Mouse (Mus musculus): Measurements from ENCODE around the gene Siae.

Siae gene

GRCm38 (mm10) chr9:37545166-37545610, 10.3 kb upstream of the Siae start:
- TF ChIP-seq POU5F1 (IDR thresholded peaks at IDR 0.05; ENCODE audit: borderline replicate concordance, low read length) = no peak
- no peak for TF ChIP-seq CTCF (conservative IDR thresholded peaks at IDR 0.05; ENCODE audit: low read length)
- no peak for TF ChIP-seq NANOG (IDR thresholded peaks at IDR 0.05; ENCODE audit: borderline replicate concordance, low read length)
- Histone ChIP-seq H3K4me3 (replicated peaks; ENCODE audit: low read length) (peak overlapping the region; percentile 70), H3K36me3 (ENCODE audit: insufficient read depth, low read length) (no peaks in the 10 kb centered on the region), H3K9me3 (ENCODE audit: low read length) (no peaks in the 10 kb centered on the region), H3K27me3 (ENCODE audit: insufficient read depth, low read length) (peaks cover 55% of the 10 kb centered on the region), H3K4me1 (replicated peaks; ENCODE audit: low read depth, low read length) (peaks cover 59% of the 10 kb centered on the region)

DNA sequence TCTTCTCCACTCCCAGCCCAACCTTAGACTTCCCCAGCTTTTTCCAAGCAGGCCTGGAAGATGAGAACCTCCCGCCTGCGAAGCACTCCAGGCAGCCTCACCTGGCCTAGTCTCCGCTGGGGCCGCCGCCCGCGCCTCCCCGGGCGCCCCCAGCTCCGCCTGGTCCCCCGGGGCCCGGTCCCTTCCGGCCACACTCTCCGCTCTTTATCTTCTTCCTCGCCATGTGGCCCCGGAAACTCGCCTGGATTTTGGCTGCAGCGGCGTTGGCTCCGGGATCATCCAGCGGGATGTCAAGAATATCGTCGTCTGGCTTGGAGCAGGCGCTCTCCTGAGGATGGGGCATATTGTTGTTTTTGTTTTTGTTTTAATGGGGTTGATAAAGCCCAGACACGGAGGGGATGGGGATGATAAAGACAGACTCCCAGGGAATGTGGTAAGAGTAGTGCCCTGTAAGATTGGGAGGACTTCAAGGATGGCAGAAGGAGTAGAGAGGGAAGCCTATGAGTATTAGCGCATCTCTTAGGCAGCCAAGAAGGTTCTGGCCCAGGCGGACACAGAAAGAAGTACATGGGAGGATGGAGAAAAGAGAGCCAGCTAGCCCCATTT, 9.5 kb upstream of the Siae start:
- no peaks in the 10 kb centered on the region for H3K36me3 ChIP-seq (ENCODE audit: insufficient read depth, low read length)
- peaks cover 55% of the 10 kb centered on the region for H3K4me1 ChIP-seq (replicated peaks; ENCODE audit: low read depth, low read length)
- no peaks in the 10 kb centered on the region for H3K9me3 ChIP-seq (ENCODE audit: low read length)
- peaks cover 57% of the 10 kb centered on the region for H3K27me3 ChIP-seq (ENCODE audit: insufficient read depth, low read length)
- peak overlapping the region; percentile 70 for H3K4me3 ChIP-seq (replicated peaks; ENCODE audit: low read length)
- no peak for TF ChIP-seq NANOG (IDR thresholded peaks at IDR 0.05; ENCODE audit: borderline replicate concordance, low read length)
- TF ChIP-seq CTCF (conservative IDR thresholded peaks at IDR 0.05; ENCODE audit: low read length) = no peak
- TF ChIP-seq POU5F1 (IDR thresholded peaks at IDR 0.05; ENCODE audit: borderline replicate concordance, low read length) = no peak

DNA sequence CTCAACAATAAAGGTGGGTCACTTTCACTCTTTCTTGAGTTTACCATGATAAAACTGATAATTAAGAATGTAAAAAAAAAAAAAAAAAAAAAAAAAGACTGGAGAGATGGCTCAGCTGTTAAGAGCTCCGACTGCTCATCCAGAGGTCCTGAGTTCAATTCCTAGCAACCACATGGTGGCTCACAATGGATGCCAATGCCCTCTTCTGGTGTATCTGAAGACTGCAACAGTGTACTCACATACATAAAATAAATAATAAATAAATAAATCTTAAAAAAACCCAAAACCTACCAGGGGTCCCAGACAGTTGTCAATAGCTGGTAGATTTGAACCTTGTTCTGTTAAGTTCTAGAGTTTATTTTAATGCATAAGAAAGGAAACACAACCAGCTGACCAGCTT, 8.6 kb upstream of the Siae start:
- H3K9me3 ChIP-seq (ENCODE audit: low read length) = no peaks in the 10 kb centered on the region
- peaks cover 56% of the 10 kb centered on the region for H3K27me3 ChIP-seq (ENCODE audit: insufficient read depth, low read length)
- TF ChIP-seq CTCF (conservative IDR thresholded peaks at IDR 0.05; ENCODE audit: low read length) (no peak; the same call in 1 of the 2 replicates), NANOG (IDR thresholded peaks at IDR 0.05; ENCODE audit: borderline replicate concordance, low read length) (no peak), POU5F1 (IDR thresholded peaks at IDR 0.05; ENCODE audit: borderline replicate concordance, low read length) (no peak)
- no peaks in the 10 kb centered on the region for H3K36me3 ChIP-seq (ENCODE audit: insufficient read depth, low read length)
- H3K4me3 ChIP-seq (replicated peaks; ENCODE audit: low read length) = no peak overlapping the region
- peaks cover 52% of the 10 kb centered on the region for H3K4me1 ChIP-seq (replicated peaks; ENCODE audit: low read depth, low read length)

DNA sequence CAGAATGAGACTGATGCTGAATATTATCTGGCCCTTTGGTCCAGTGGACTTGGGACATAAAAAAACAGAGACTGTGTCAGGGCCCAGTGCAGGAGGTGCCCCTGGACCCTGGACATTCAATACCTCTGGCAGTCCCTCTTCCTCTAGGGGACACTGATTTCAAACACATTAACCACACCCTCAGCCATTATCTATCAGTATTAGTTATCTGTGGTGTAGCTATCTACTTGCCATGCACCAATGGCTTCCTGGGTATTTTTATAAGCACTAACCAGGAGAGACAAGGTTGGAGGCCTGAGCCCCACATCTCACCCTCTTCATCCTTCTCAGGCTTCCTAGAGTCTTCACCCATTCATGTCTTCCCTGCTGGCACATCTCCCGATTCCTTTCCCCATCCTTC, 5.1 kb upstream of the Siae start:
- no peak for TF ChIP-seq POU5F1 (IDR thresholded peaks at IDR 0.05; ENCODE audit: borderline replicate concordance, low read length)

DNA sequence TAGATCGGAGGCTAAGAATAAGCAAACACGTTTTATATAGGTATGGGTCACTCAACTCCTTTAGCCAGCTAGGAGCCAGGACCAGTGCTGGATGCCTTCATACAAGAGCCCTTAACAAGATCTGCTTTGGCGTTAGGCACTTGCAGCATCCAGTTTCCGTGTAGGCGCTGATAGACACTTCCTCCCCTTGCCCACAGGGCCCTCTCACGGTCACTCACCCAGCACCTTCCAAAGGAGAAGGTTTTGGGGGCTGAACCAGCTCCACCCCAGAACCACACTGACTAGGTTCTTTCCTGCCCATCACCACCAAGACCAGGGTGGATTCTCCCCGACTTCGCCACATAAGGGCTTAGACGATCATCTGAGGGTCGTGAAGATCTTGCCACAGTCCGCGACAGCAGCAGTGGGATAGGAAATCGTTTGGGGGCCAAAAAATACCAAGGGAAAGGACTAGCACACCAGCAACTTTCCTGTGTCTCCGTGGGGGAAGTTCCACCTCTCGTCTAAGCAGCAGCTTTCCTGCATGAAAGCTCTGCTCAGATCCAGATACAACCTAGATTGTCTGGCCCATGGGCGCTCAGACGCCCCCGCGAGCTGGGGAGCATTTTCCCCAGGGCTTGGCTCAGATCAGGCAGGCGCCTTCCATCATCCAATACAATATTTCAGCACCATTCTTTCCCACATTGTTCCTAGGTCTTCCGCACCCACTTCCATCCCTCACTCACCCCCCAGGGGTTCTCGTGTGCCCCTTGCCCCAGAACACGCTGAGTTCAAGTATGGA, 3.6 kb upstream of the Siae start:
- Histone ChIP-seq H3K4me3 (replicated peaks; ENCODE audit: low read length) (peak overlapping the region; percentile 86), H3K9me3 (ENCODE audit: low read length) (no peaks in the 10 kb centered on the region), H3K27me3 (ENCODE audit: insufficient read depth, low read length) (peaks cover 89% of the 10 kb centered on the region), H3K36me3 (ENCODE audit: insufficient read depth, low read length) (no peaks in the 10 kb centered on the region), H3K4me1 (replicated peaks; ENCODE audit: low read depth, low read length) (peaks cover 23% of the 10 kb centered on the region)
- TF ChIP-seq NANOG (IDR thresholded peaks at IDR 0.05; ENCODE audit: borderline replicate concordance, low read length) (no peak), POU5F1 (IDR thresholded peaks at IDR 0.05; ENCODE audit: borderline replicate concordance, low read length) (no peak), CTCF (conservative IDR thresholded peaks at IDR 0.05; ENCODE audit: low read length) (no peak)

More for the DNA sequence above, 5.1 kb upstream of the Siae start:
- H3K9me3 ChIP-seq (ENCODE audit: low read length) = no peaks in the 10 kb centered on the region
- peaks cover 86% of the 10 kb centered on the region for H3K27me3 ChIP-seq (ENCODE audit: insufficient read depth, low read length)
- no peak overlapping the region for H3K4me3 ChIP-seq (replicated peaks; ENCODE audit: low read length)
- H3K4me1 ChIP-seq (replicated peaks; ENCODE audit: low read depth, low read length) = peaks cover 33% of the 10 kb centered on the region
- H3K36me3 ChIP-seq (ENCODE audit: insufficient read depth, low read length) = no peaks in the 10 kb centered on the region

DNA sequence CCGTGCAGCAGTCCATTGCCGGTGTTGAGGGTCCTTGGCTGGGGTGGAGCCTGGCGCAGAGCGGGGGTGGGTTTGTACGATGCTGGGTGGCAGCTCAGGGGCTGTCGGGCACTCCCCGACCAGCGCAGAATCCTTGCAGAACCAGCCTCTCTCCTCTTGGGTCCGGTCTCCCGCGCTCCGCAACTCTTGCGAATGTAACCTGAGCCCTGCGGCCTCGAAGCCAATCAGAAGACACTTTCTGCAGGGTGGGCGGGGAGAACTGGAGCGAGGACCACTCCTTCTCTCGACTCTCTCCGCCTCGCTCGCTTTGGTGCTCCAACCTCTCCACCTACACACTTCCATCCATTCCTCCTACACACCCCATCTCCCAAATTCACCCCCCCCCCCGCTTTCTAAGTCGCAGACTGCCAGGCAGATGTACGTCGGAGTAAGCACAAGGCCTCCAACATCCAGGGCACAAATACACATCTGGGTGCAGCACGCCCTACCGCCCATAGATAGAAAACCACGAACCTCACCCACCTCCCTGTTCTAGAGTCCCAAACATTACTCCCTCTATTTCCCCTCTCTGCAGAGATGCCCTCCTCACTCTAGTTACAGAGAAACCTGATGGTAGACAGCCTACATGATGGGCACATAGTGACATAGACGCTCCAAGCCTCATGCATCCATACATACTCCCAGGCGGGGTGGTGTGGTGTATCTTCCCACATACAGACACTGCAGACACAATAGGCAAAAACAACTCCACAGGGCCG, 2.8 kb upstream of the Siae start, which contains the start of gene Nrgn:
Nrgn (minus strand) TSS at position 369 of the 758 bp plus-strand sequence.
- Histone ChIP-seq H3K9me3 (ENCODE audit: low read length) (no peaks in the 10 kb centered on the region), H3K4me1 (replicated peaks; ENCODE audit: low read depth, low read length) (peaks cover 23% of the 10 kb centered on the region), H3K27me3 (ENCODE audit: insufficient read depth, low read length) (peaks cover 92% of the 10 kb centered on the region), H3K36me3 (ENCODE audit: insufficient read depth, low read length) (no peaks in the 10 kb centered on the region), H3K4me3 (replicated peaks; ENCODE audit: low read length) (peak within 1 kb of the TSS; percentile 86)
- TF ChIP-seq POU5F1 (IDR thresholded peaks at IDR 0.05; ENCODE audit: borderline replicate concordance, low read length) (no peak), NANOG (IDR thresholded peaks at IDR 0.05; ENCODE audit: borderline replicate concordance, low read length) (no peak), CTCF (conservative IDR thresholded peaks at IDR 0.05; ENCODE audit: low read length) (no peak; the same call in 1 of the 2 replicates)

DNA sequence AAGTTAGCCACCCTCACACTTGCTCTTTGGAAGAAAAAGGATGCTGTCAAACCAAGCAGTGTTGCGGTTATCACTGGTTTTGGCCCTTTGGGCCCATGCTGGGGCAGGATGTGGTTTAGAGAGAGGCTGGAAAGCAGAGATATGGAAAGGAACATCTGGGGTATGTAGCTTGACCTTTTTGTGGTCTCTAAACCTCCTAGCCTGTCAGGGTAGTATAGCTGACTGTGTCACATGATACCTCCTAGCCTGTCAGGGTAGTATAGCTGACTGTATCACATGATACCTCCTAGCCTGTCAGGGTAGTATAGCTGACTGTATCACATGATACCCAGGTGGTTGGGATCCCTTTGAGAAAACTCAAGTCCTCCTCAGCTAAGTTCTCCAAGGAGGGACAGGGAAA, 1.2 kb upstream of the Siae start:
- H3K4me3 ChIP-seq (replicated peaks; ENCODE audit: low read length) = no peak overlapping the region
- no peaks in the 10 kb centered on the region for H3K36me3 ChIP-seq (ENCODE audit: insufficient read depth, low read length)
- peaks cover 23% of the 10 kb centered on the region for H3K4me1 ChIP-seq (replicated peaks; ENCODE audit: low read depth, low read length)
- no peaks in the 10 kb centered on the region for H3K9me3 ChIP-seq (ENCODE audit: low read length)
- peaks cover 84% of the 10 kb centered on the region for H3K27me3 ChIP-seq (ENCODE audit: insufficient read depth, low read length)
- no peak for TF ChIP-seq NANOG (IDR thresholded peaks at IDR 0.05; ENCODE audit: borderline replicate concordance, low read length)
- TF ChIP-seq CTCF (conservative IDR thresholded peaks at IDR 0.05; ENCODE audit: low read length) = no peak
- TF ChIP-seq POU5F1 (IDR thresholded peaks at IDR 0.05; ENCODE audit: borderline replicate concordance, low read length) = no peak

DNA sequence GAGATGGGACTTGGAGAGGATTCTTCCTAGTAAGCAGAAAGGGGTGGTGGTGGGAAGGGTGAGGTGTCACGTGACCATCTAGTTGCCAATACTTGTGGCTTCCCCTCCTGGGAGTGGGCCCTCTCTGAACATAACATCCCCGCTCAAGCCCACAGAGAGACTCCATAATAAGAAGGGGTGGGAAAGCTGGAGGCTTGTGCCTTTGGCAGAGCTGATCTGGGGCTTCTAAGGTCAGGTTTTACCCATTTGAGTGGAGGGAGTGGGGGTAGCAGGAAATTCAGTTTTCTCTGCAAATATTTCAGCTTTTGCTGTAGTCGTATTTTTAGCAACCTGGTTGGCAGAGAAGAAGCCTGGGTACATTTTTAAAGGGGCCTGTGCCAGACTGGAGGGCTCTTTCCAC, 868 bp downstream of the Siae start:
- H3K4me3 ChIP-seq (replicated peaks; ENCODE audit: low read length) = no peak overlapping the region
- no peaks in the 10 kb centered on the region for H3K9me3 ChIP-seq (ENCODE audit: low read length)
- H3K36me3 ChIP-seq (ENCODE audit: insufficient read depth, low read length) = no peaks in the 10 kb centered on the region
- H3K27me3 ChIP-seq (ENCODE audit: insufficient read depth, low read length) = peaks cover 64% of the 10 kb centered on the region
- H3K4me1 ChIP-seq (replicated peaks; ENCODE audit: low read depth, low read length) = peaks cover 23% of the 10 kb centered on the region
- TF ChIP-seq POU5F1 (IDR thresholded peaks at IDR 0.05; ENCODE audit: borderline replicate concordance, low read length) = no peak
- TF ChIP-seq CTCF (conservative IDR thresholded peaks at IDR 0.05; ENCODE audit: low read length) = no peak
- no peak for TF ChIP-seq NANOG (IDR thresholded peaks at IDR 0.05; ENCODE audit: borderline replicate concordance, low read length)

Data from E14TG2a.4 (cell line).